Mouse (Mus musculus) lung, adult 2 months (tissue): ENCODE data around the gene Ptprd. TPM values are rescaled to one million over a fixed set of nuclear protein-coding genes. Genes with fewer than 3 reads are reported as not detected.

ENCODE experiments used
- DNase-seq: peaks from one replicate; pipeline ENCODE4 v3.0.0; 2022
- H3K4me1 ChIP-seq: fragments of 200-500 bp; 2 replicates; pipeline ENCODE4 v1.6.1; 2011; ENCODE audit warnings: low read length; ENCODE audit not compliant: control insufficient read depth, insufficient read depth
- H3K4me3 ChIP-seq: fragments of 200-500 bp; replicated peaks from 2 replicates; pipeline ENCODE3; 2011; ENCODE audit warnings: low read depth, mild to moderate bottlenecking, control low read depth, low read length; ENCODE audit errors: extremely low read depth
- CTCF ChIP-seq: fragments of 200-500 bp; IDR thresholded peaks from 2 replicates; pipeline ENCODE4 v1.5.1; 2011; ENCODE audit warnings: mild to moderate bottlenecking, low read length, control low read depth; ENCODE audit not compliant: insufficient read depth
- POLR2A ChIP-seq: fragments of 200-500 bp; IDR thresholded peaks from 2 replicates; pipeline ENCODE4 v1.6.1; 2011; ENCODE audit warnings: low read depth, mild to moderate bottlenecking, control low read depth, low read length, borderline replicate concordance; ENCODE audit errors: extremely low read depth
- WGBS: fragments of 180-500 bp; shearing (Covaris S2); methylation state at CpG from one replicate; pipeline ENCODE4 v1.1.7; 2018; 5-methylcytosine and 5-hydroxymethylcytosine counted together
- polyA plus RNA-seq: library from polyadenylated mRNA; depleted of rRNA; stranded (reverse); fragments of >200 nt; gene quantifications from 2 replicates; pipeline ENCODE4 v1.2.3, GENCODE M21; 2012

Ptprd gene
- polyA plus RNA-seq, 1 experiment: 13.4 TPM

DNA sequence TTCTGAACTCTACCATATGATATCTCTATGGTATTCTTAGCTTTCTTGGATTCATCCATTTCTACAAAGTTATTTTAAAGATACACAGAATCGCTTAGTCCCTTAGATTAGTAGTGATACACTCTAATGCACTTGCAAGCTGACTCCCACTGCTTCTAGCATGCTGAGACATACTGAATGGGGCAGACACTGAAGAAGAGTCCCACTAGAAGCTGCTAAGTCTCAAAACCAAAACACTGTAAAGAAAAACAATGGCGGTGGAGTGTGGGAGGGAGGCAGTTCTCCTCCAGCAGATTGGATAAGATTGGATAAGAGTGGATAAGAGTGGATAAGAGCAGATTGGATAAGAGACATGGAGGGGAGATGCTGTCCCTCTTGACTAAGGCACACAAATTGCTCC is 2207.6 kb downstream of the Ptprd start:
- DNase-seq: no peak
- WGBS: 82% methylated on average over 2 of the region's 2 CpGs
- TF ChIP-seq CTCF (no peak), POLR2A (no peak)
- Histone ChIP-seq H3K4me3 (no peak overlapping the region), H3K4me1 (no peaks in the 10 kb centered on the region)

DNA sequence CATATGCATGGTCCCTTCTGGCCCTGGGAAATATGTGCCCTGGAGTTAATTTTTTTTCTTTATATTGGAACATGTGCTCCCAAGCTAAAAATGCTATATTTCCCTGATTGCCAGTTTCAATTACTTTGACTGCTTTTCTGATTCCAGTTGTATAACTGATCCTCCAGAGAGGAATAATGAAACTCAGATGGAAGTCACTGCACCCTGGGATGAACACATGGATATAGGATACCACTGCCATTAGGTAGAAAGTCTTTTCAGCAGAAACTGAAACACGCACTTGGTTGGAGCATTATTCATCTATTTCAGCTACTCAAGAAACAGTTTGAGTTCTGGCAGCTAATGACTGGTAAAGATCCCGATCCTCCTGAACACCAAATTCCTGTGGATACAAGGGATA is 2211.5 kb downstream of the Ptprd start:
- no peak overlapping the region for H3K4me3 ChIP-seq
- no peaks in the 10 kb centered on the region; the same call in 1 of the 2 replicates for H3K4me1 ChIP-seq
- 89% methylated on average over 2 of the region's 2 CpGs for WGBS
- TF ChIP-seq POLR2A (no peak), CTCF (no peak)
- DNase-seq: no peak

DNA sequence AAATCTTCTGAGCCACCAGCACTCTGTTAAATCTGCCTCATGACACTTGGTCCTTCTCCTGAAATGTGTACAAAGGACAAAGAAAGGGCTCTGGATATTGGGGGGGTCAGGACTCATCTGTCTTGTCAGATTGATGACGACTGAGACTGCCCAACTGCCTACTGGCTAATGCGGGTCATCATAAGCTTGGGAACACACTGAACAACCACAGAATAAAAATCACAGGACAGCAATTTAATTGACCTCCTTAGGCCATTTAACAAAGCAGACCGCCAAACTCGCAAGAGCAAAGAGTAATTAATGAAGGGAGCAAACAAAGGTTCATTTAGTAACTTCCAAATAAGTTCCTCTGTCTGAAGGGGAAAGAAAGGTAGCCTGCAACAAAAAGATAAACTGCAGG is 2215.9 kb downstream of the Ptprd start:
- WGBS: 53% methylated on average over 4 of the region's 4 CpGs
- no peak for TF ChIP-seq POLR2A
- no peak for TF ChIP-seq CTCF
- Histone ChIP-seq H3K4me3 (no peak overlapping the region), H3K4me1 (peaks cover 3% of the 10 kb centered on the region)
- no peak for DNase-seq

DNA sequence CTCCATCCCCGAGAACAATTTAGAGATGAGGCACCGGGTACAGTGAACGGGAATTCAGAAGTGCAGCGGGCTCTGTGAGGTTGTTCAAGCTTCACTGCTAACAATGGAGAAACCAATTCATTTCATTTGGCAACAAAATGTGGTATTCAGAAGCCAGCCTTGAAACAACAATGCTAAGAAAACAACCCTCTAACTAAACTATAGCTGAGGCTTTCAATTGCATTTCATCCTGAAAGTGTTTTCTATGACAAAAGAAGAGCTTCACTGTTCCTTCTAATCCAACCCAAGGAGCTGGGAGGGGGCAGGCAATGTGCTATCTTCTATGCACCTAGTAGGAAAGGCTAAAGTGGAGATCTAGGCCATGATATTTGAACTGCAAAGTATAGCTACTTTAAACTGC is 2217.2 kb downstream of the Ptprd start:
- no peak for DNase-seq
- no peak overlapping the region for H3K4me3 ChIP-seq
- TF ChIP-seq CTCF (no peak), POLR2A (no peak)
- 75% methylated on average over 4 of the region's 4 CpGs for WGBS
- H3K4me1 ChIP-seq: peaks cover 3% of the 10 kb centered on the region

DNA sequence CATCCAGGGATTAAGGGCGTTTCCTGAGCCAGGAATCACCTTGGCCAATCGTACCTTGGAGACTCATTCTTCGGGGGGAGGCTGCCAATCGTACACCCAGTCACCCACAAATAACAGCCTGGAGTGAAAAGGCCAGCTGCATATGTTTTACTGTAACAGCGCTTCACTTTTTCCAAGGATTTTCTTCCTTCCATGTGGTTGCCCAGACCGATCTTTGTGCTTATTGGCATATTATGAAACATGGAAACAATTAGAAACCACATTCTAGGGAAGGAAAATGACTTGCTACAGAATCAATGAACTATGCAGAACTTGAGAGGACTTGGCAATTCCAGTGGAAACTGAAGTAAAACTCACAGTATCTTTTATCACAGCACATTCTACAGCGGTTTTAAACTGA is 2218.7 kb downstream of the Ptprd start:
- Histone ChIP-seq H3K4me1 (peaks cover 3% of the 10 kb centered on the region), H3K4me3 (no peak overlapping the region)
- TF ChIP-seq POLR2A (no peak), CTCF (no peak)
- DNase-seq: no peak
- 82% methylated on average over 7 of the region's 7 CpGs for WGBS

DNA sequence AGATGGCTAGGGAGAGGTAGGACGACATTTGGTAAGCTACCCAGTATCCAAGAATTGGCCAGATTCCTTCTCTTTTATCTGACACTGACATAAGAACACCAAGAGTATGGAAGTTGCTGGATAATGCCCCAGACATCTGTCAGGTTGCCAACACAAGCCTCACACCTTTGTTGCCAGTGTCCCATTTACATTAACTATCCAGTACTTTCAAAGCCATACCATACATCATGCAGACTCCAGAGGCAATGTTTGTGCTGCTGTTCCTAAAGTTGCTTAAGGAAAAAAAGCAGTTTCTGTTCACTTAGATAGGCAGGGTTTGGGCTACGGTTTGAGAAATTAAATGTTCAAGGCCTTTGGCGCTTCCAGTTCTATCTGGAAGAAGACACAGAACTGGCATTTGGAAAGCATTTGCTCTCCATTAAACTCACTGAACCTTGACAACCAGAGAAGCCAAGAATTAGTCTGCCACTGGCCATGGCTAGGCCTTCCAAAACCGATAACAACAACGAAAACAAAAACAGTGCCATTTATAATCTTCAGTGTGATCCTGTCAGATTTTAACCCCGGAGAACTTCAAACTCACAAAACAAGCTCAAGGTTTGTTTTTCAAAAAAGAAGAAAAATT is 2220.0 kb downstream of the Ptprd start:
- no peak for DNase-seq
- no peak overlapping the region for H3K4me3 ChIP-seq
- WGBS: 69% methylated on average over 6 of the region's 6 CpGs
- TF ChIP-seq CTCF (no peak), POLR2A (no peak)
- H3K4me1 ChIP-seq: peaks cover 3% of the 10 kb centered on the region

DNA sequence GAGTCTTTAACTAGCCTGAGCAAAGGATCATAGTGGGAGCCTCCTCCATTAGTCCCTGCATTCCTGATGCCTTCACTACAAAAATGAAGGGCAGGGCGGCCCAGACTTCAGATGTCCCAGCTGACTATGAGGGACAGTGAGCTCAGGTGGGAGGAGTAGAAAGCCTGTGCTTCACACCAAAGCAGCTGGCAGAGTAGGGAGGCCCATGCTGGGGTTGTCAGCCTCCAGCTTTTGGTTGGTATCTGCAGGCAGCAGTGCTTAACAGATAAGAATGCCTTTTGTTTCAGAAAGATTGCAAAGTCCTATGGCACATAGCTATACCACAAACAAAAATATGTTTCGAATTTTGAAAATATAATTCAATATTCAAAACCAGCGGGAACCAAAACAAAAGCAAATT is 2237.0 kb downstream of the Ptprd start:
- DNase-seq: no peak
- 92% methylated on average over 3 of the region's 3 CpGs for WGBS
- no peak for TF ChIP-seq POLR2A
- no peak for TF ChIP-seq CTCF
- no peak overlapping the region for H3K4me3 ChIP-seq
- H3K4me1 ChIP-seq: no peaks in the 10 kb centered on the region

DNA sequence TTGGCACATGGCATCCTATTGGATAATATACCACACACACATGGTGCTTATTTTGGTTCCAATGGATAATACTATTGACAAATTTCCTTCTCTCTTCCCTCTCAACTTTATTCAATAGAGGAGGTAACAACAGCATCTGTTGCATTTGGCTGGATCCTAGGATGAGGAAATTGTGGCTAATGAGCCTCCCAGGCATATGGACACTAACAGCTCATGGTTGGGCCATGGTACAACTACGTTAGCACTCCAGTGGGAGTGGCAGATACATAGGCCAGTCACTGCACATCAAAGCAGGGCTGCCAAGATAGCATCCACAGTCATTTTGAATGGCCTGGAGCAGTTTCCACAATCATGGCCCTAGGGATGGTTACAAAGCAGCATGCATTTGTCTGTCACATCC is 2238.4 kb downstream of the Ptprd start:
- DNase-seq: no peak
- WGBS: 86% methylated on average over 1 of the region's 1 CpGs
- TF ChIP-seq CTCF (no peak), POLR2A (no peak)

DNA sequence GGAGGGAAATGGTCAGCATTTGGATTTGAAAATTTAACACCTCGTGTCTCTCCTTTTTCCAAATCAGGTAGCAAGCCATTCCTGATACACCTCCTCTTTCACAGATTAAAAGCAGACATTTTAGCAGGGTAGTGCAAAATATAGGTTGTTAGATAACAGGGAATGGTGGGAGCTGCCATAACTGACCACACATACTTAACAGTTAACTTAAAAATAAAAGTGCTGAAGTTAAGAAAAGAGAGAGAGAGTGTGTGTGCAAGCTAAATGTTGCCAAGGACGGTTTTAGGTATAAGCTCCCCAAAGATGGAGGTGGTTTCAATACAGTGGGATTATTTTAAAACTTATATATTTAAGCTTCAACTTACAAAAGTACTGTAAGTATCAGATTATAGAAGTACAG is 2241.8 kb downstream of the Ptprd start:
- TF ChIP-seq CTCF: no peak
- no peak for TF ChIP-seq POLR2A
- no peak for DNase-seq
- Histone ChIP-seq H3K4me1 (no peaks in the 10 kb centered on the region), H3K4me3 (no peak overlapping the region)
- WGBS: 84% methylated on average over 2 of the region's 2 CpGs

More for the DNA sequence above, 2238.4 kb downstream of the Ptprd start:
- H3K4me3 ChIP-seq: no peak overlapping the region
- H3K4me1 ChIP-seq: no peaks in the 10 kb centered on the region

DNA sequence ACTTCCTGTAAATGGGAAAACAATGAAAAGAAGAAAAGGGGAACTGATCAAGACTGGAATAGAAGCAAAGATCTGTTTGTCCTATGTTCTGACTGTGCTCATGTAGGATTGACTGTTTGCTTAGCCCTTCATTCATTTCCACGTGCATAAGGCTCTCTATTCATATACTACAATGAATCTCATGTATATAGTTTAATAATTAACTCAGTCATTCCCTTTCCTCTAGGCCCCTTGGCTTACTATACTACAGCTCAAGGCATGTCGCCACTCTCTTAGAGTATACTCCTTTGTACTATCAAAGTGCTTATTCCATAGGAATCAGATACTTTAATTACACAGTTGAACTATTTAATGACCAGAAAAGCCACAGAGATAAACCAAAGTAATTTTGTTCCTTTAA is 2243.1 kb downstream of the Ptprd start:
- Histone ChIP-seq H3K4me3 (no peak overlapping the region), H3K4me1 (no peaks in the 10 kb centered on the region)
- WGBS: 69% methylated on average over 2 of the region's 2 CpGs
- TF ChIP-seq POLR2A (no peak), CTCF (no peak)
- no peak for DNase-seq
